Mouse (Mus musculus) hindbrain, embryonic 14.5 days (tissue): ENCODE results near the gene Fgfr2. TPM values are rescaled to one million over a fixed set of nuclear protein-coding genes. Genes with fewer than 3 reads are reported as not detected.
A peak's percentile ranks its signal among the peaks of the same experiment; 100 is the strongest.

Experiments
- ATAC-seq: fragments of 200-750 bp; cut with Nextera tagmentation; 2 replicates; pipeline ENCODE4 v1.8.0; 2017; ENCODE audit warnings: moderate number of reproducible peaks, mild to moderate bottlenecking, moderate TSS enrichment, moderate library complexity; ENCODE audit not compliant: low FRiP score
- DNase-seq: peaks from one replicate; pipeline ENCODE4 v3.0.0-alpha.2; 2015; ENCODE audit warnings: low spot score
- H3K27ac ChIP-seq: fragments of 300-500 bp; sonication (generic); 2 replicates; pipeline ENCODE4 v1.5.1; 2014; ENCODE audit warnings: mild to moderate bottlenecking, moderate library complexity
- H3K27me3 ChIP-seq: fragments of 300-500 bp; sonication (generic); 2 replicates; pipeline ENCODE4 v1.6.1; 2014; ENCODE audit warnings: mild to moderate bottlenecking, low read length, mixed read lengths; ENCODE audit not compliant: control insufficient read depth, insufficient read depth
- H3K36me3 ChIP-seq: fragments of 300-500 bp; sonication (generic); replicated peaks from 2 replicates; pipeline ENCODE4 v1.6.1; 2014; ENCODE audit not compliant: control insufficient read depth, insufficient read depth
- H3K4me1 ChIP-seq: fragments of 300-500 bp; sonication (generic); replicated peaks from 2 replicates; pipeline ENCODE4 v1.6.1; 2014; ENCODE audit warnings: antibody characterized with exemption, low read length, mixed read lengths; ENCODE audit not compliant: control insufficient read depth, insufficient read depth
- H3K4me2 ChIP-seq: fragments of 300-500 bp; sonication (generic); replicated peaks from 2 replicates; pipeline ENCODE4 v1.6.1; 2014; ENCODE audit warnings: mild to moderate bottlenecking, moderate library complexity
- H3K4me3 ChIP-seq: fragments of 300-500 bp; sonication (generic); replicated peaks from 2 replicates; pipeline ENCODE4 v1.5.1; 2014; ENCODE audit warnings: mild to moderate bottlenecking, low read length
- H3K9ac ChIP-seq: fragments of 300-500 bp; sonication (generic); 2 replicates; pipeline ENCODE4 v1.6.1; 2014
- H3K9me3 ChIP-seq: fragments of 300-500 bp; sonication (generic); 2 replicates; pipeline ENCODE4 v1.6.1; 2016; ENCODE audit warnings: low read length; ENCODE audit not compliant: control insufficient read depth
- WGBS: fragments of 180-500 bp; shearing (Covaris S2); extraction: QIAGEN DNeasy Blood & Tissue Kit; methylation state at CpG from one replicate; pipeline ENCODE4 v1.1.7; 2014; 5-methylcytosine and 5-hydroxymethylcytosine counted together
- polyA plus RNA-seq: library from polyadenylated mRNA; unstranded; fragments of >200 nt; fragmentation: Nextera tagmentation; extraction: Ambion mirVana; gene quantifications from 2 replicates; pipeline ENCODE4 v1.2.1, GENCODE M21; 2014

Gene Fgfr2
- polyA plus RNA-seq, 1 experiment from 2014 or later, result 43.5 TPM

GRCm38 (mm10) chr7:130836066-130836465 is 2287.1 kb downstream of the Fgfr2 start:
- WGBS, result 57% methylated on average over 9 of the region's 9 CpGs
- no peak overlapping the region for H3K4me3 ChIP-seq
- H3K36me3 ChIP-seq, result no peaks in the 10 kb centered on the region
- peaks cover 27% of the 10 kb centered on the region for H3K4me1 ChIP-seq
- ATAC-seq (no peak), DNase-seq (no peak)
- no peaks in the 10 kb centered on the region for H3K9me3 ChIP-seq
- no peak overlapping the region for H3K4me2 ChIP-seq
- no peaks in the 10 kb centered on the region for H3K27me3 ChIP-seq
- no peak overlapping the region for H3K9ac ChIP-seq
- H3K27ac ChIP-seq, result no peak overlapping the region

DNA sequence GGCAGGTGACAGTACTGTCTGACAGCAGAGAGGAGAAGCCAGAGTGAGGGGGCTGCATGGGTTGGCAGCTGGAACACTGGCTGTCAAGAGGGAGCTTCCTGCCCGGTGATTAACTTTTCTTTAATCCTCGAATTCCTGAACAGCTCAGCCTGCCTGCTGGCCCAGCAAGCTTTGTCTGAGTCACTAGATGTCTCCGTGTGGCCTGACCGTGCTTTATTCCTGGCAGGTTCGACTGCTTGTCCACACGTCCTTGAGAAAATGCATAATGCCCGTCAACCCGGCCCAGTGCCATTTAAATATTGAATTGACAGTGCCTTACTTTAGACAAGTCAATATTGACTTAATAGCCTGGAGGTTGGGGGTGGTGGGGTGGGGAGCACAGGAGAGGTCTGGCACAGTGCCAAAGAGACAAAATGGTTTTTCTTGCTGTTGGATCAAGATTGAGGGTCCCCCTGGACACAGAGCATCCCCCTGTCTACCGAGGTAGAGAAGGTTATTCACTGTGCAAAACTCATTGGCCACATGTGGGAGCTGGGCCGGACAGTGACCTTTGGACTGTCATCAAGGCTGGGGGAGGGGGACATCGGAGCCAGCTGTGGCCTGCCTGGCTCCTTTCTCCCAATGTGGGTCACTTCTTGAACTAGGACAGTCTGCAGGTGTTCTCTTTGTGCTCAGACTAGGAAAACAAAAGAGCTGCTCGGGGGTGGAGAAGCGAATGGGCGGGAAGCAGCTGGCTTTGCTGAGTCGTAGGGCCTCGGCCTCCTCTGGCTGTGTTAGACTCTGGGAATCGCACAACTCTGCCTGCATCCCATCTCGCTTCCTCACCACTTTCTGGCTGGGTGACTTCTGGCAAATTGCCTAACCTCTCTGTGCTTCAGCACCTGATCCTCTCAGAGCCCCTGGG is 2287.9 kb downstream of the Fgfr2 start:
- ATAC-seq, result no peak
- 5% methylated on average over 18 of the region's 18 CpGs for WGBS
- H3K36me3 ChIP-seq, result no peaks in the 10 kb centered on the region
- H3K9me3 ChIP-seq, result no peaks in the 10 kb centered on the region
- H3K27ac ChIP-seq, result peak overlapping the region; percentile 38
- DNase-seq, result peak; percentile 63
- no peak overlapping the region for H3K4me2 ChIP-seq
- H3K9ac ChIP-seq, result no peak overlapping the region
- H3K27me3 ChIP-seq, result no peaks in the 10 kb centered on the region
- H3K4me3 ChIP-seq, result no peak overlapping the region
- H3K4me1 ChIP-seq, result peaks cover 27% of the 10 kb centered on the region

DNA sequence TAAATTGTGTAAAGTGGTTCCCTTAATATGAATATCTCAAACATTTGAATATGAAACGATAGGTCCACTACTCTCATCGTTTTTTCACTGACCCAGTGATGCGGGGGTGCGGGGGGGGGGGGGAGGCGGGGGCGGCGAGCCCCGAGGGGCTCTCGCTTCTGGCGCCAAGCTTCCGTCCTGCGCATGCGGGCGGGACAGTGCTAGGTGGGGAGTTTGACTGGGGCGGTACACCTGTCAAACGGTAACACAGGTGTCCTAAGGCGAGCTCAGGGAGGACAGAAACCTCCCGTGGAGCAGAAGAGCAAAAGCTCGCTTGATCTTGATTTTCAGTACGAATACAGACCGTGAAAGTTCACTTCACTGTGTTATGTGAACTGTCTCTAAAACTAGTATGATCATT is 2288.9 kb downstream of the Fgfr2 start:
- no peak overlapping the region for H3K27ac ChIP-seq
- no peaks in the 10 kb centered on the region for H3K36me3 ChIP-seq
- 26% methylated on average over 21 of the region's 21 CpGs for WGBS
- no peaks in the 10 kb centered on the region for H3K9me3 ChIP-seq
- peak overlapping the region; percentile 15; the same call in 1 of the 2 replicates for H3K4me2 ChIP-seq
- H3K9ac ChIP-seq, result no peak overlapping the region
- peaks cover 27% of the 10 kb centered on the region for H3K4me1 ChIP-seq
- no peaks in the 10 kb centered on the region for H3K27me3 ChIP-seq
- DNase-seq (peak; percentile 86), ATAC-seq (peak; percentile 93)
- H3K4me3 ChIP-seq, result no peak overlapping the region

DNA sequence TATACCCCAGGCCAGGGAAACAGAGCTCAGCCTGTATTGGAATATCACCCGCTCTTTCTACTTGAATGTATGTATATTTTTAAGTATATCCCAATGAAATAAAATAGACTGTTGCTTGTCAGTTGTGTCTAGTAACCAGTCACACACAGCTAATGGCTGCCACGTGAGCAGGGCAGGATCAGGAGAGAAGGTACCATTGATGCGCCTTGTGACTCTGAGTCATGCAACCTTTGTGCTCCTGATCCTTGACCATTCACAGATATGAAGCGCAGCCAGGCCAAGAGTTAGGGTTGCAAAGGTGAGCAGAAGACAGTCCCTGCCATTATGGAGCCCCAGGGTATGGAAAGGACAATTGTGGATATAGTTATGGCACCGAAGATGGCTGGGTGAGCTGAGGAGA is 2291.6 kb downstream of the Fgfr2 start:
- 93% methylated on average over 5 of the region's 5 CpGs for WGBS
- Histone ChIP-seq H3K4me2 (no peak overlapping the region), H3K9ac (no peak overlapping the region), H3K27me3 (no peaks in the 10 kb centered on the region), H3K36me3 (no peaks in the 10 kb centered on the region), H3K9me3 (no peaks in the 10 kb centered on the region), H3K4me1 (peaks cover 14% of the 10 kb centered on the region), H3K4me3 (no peak overlapping the region), H3K27ac (no peak overlapping the region)
- ATAC-seq, result no peak
- DNase-seq, result no peak

DNA sequence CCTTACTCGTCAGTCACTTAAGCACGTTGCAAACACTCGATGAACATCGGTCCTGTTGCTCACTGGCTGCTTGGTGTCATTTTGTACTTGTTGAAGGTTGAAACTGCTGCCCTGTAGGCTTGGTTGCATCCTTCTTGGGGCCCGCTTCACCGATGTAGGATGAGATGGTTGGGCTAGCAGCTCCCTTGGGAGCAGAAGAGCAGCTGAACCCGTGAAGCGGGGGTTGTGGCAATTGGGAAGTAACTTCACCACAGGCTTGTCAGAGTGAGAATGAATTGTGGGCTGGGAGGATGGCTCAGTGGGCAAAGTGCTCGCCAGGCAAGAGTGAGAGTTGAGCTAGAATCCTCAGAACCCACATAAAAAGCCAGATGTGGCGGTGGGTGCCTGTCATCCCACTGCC is 2294.7 kb downstream of the Fgfr2 start:
- DNase-seq, result no peak
- Histone ChIP-seq H3K9ac (no peak overlapping the region), H3K4me2 (no peak overlapping the region), H3K9me3 (no peaks in the 10 kb centered on the region), H3K4me1 (no peaks in the 10 kb centered on the region), H3K27ac (no peak overlapping the region), H3K4me3 (no peak overlapping the region), H3K36me3 (no peaks in the 10 kb centered on the region), H3K27me3 (no peaks in the 10 kb centered on the region)
- no peak for ATAC-seq
- WGBS, result 88% methylated on average over 10 of the region's 10 CpGs

GRCm38 (mm10) chr7:130827844-130828403 is 2295.2 kb downstream of the Fgfr2 start:
- DNase-seq (no peak), ATAC-seq (no peak)
- Histone ChIP-seq H3K9ac (no peak overlapping the region), H3K36me3 (no peaks in the 10 kb centered on the region), H3K27ac (no peak overlapping the region), H3K4me2 (no peak overlapping the region), H3K9me3 (no peaks in the 10 kb centered on the region), H3K4me1 (no peaks in the 10 kb centered on the region), H3K4me3 (no peak overlapping the region), H3K27me3 (no peaks in the 10 kb centered on the region)
- 92% methylated on average over 9 of the region's 9 CpGs for WGBS

DNA sequence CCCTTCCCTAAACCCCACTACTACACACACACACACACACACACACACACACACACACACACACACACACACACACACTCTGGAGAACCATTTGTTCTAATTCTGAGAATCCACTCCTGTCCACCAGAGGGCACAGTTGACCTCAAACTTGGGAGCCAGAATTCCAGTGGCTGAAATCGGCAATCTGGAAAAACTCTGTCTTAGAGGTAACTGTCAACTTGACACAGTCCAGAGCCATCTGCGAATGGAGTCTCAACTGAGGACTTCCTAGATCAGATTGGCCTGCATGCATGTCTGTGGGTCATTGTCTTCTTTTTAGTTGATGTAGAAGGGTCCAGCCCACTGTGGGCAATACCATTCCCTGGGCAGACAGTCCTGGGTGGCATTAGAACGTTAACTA is 2295.7 kb downstream of the Fgfr2 start:
- ATAC-seq, result no peak
- no peak overlapping the region for H3K27ac ChIP-seq
- H3K4me2 ChIP-seq, result no peak overlapping the region
- H3K4me3 ChIP-seq, result no peak overlapping the region
- H3K9me3 ChIP-seq, result no peaks in the 10 kb centered on the region
- 57% methylated on average over 3 of the region's 3 CpGs for WGBS
- DNase-seq, result peak; percentile 67
- no peaks in the 10 kb centered on the region for H3K4me1 ChIP-seq
- H3K9ac ChIP-seq, result no peak overlapping the region
- no peaks in the 10 kb centered on the region for H3K27me3 ChIP-seq
- no peaks in the 10 kb centered on the region for H3K36me3 ChIP-seq

DNA sequence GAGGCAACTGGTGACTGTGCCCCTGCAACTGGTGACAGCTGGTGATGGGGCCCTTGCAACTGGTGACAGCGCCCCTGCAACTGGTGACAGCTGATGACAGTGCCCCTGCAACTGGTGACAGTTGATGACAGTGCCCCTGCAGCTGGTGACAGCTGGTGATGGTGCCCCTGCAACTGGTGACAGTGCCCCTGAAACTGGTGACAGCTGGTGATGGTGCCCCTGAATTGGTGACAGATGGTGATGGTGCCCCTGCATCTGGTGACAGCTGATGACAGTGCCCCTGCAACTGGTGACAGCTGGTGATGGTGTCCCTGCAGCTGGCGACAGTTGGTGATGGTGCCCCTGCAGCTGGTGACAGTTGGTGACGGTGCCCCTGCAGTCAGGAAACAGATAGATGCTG is 2296.8 kb downstream of the Fgfr2 start:
- H3K27me3 ChIP-seq, result no peaks in the 10 kb centered on the region
- H3K9ac ChIP-seq, result no peak overlapping the region
- H3K4me1 ChIP-seq, result no peaks in the 10 kb centered on the region
- no peak for DNase-seq
- H3K27ac ChIP-seq, result no peak overlapping the region
- H3K4me2 ChIP-seq, result no peak overlapping the region
- no peaks in the 10 kb centered on the region for H3K36me3 ChIP-seq
- WGBS, result 83% methylated on average over 3 of the region's 3 CpGs
- no peak overlapping the region for H3K4me3 ChIP-seq
- ATAC-seq, result no peak
- no peaks in the 10 kb centered on the region for H3K9me3 ChIP-seq

DNA sequence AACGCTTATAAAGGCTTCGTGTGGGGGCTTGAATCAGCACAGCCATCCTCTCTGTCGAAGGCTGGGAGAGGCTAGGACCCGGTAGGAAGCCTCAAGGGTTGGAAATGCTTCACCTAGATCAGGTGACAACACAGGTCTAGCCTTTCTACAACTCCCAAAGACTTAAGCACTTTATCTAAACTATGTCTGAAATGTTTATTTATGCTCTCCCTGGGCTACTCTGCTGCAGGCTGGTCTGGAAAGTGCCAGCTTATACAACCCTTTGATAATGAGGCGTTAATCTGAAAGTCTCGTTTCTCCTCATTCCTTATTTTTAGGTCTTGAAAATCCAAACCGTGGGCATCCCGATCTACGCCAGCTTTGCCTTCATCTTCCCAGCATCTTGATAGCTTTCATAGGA is 2299.2 kb downstream of the Fgfr2 start:
- Histone ChIP-seq H3K4me1 (no peaks in the 10 kb centered on the region), H3K27ac (no peak overlapping the region), H3K9ac (no peak overlapping the region), H3K4me3 (no peak overlapping the region), H3K27me3 (no peaks in the 10 kb centered on the region), H3K4me2 (no peak overlapping the region), H3K36me3 (no peaks in the 10 kb centered on the region), H3K9me3 (no peaks in the 10 kb centered on the region)
- ATAC-seq, result no peak
- WGBS, result 83% methylated on average over 9 of the region's 9 CpGs
- no peak for DNase-seq
